Mouse (Mus musculus): ENCODE measurements at regions not wholly inside any gene's neighbourhood (a gene's known extent, or its start where the extent isn't known, plus 50 kb on each side); places are given as distances from the start of the nearest gene placed in this dataset.

- DNase-seq = no peak
Measured at GRCm38 (mm10) chr9:120769056-120769455, 160.0 kb upstream of the Ctnnb1 start.

- DNase-seq = no peak
Measured at GRCm38 (mm10) chr9:120769679-120770078, 159.3 kb upstream of the Ctnnb1 start.

- DNase-seq = no peak
Measured at GRCm38 (mm10) chr9:120770886-120771285, 158.1 kb upstream of the Ctnnb1 start.

- no peak for DNase-seq
Measured at GRCm38 (mm10) chr9:120771896-120772530, 157.0 kb upstream of the Ctnnb1 start.

GRCm38 (mm10) chr9:120774251-120774650, 154.8 kb upstream of the Ctnnb1 start:
- peak in 1 of 2 experiments; percentile 23 for DNase-seq

GRCm38 (mm10) chr9:120774772-120775171, 154.2 kb upstream of the Ctnnb1 start:
- DNase-seq = no peak

GRCm38 (mm10) chr9:120775721-120776120, 153.3 kb upstream of the Ctnnb1 start:
- no peak for DNase-seq

- no peak for DNase-seq
Measured at GRCm38 (mm10) chr9:120776456-120777001, 152.5 kb upstream of the Ctnnb1 start.

GRCm38 (mm10) chr9:120777016-120777415, 152.0 kb upstream of the Ctnnb1 start:
- no peak for DNase-seq

GRCm38 (mm10) chr9:120777501-120777900, 151.5 kb upstream of the Ctnnb1 start:
- no peak for DNase-seq

- no peak for DNase-seq
Measured at GRCm38 (mm10) chr9:120778423-120778822, 150.6 kb upstream of the Ctnnb1 start.

GRCm38 (mm10) chr9:120794210-120794609, 134.8 kb upstream of the Ctnnb1 start:
- no peak for DNase-seq

GRCm38 (mm10) chr9:120796111-120796880, 132.7 kb upstream of the Ctnnb1 start:
- no peak for DNase-seq

- peak; percentile 24 to 25 for DNase-seq
Measured at GRCm38 (mm10) chr9:120797996-120798663, 130.9 kb upstream of the Ctnnb1 start.

GRCm38 (mm10) chr9:120798901-120799300, 130.1 kb upstream of the Ctnnb1 start:
- DNase-seq = no peak

GRCm38 (mm10) chr9:120802646-120803045, 126.4 kb upstream of the Ctnnb1 start:
- no peak for DNase-seq

GRCm38 (mm10) chr9:120804760-120805294, 124.2 kb upstream of the Ctnnb1 start:
- no peak for DNase-seq

- peak; percentile 36 to 53 for DNase-seq
Measured at GRCm38 (mm10) chr9:120808741-120809425, 120.1 kb upstream of the Ctnnb1 start.

GRCm38 (mm10) chr9:120811522-120811921, 117.5 kb upstream of the Ctnnb1 start:
- no peak for DNase-seq

- no peak for DNase-seq
Measured at GRCm38 (mm10) chr9:120812667-120813210, 116.3 kb upstream of the Ctnnb1 start.

GRCm38 (mm10) chr9:120814286-120814685, 114.7 kb upstream of the Ctnnb1 start:
- DNase-seq = peak; percentile 30 to 51

GRCm38 (mm10) chr9:120818726-120819317, 110.2 kb upstream of the Ctnnb1 start:
- no peak for DNase-seq
